Mouse (Mus musculus): ENCODE measurements around the gene Slc9a9.

- TF ChIP-seq POLR2A (IDR thresholded peaks at IDR 0.05; ENCODE audit: insufficient read depth, low read depth, low read length) (no peak), CTCF (IDR thresholded peaks at IDR 0.05; ENCODE audit: insufficient read depth, low read depth, low read length) (no peak)
These were observed 391.0 kb downstream of the Slc9a9 start for GRCm38 (mm10) chr9:95060702-95061101.

Measured in olfactory bulb, adult 2 months (tissue).